Mouse (Mus musculus): ENCODE measurements around the gene Nt5c3.

GRCm38 (mm10) chr6:56832830-56833229 lies 90.9 kb downstream of the Nt5c3 start:
- no peak for TF ChIP-seq MAFK (IDR thresholded peaks at IDR 0.05; ENCODE audit: insufficient read depth, low read depth, low read length)
- TF ChIP-seq ZNF384 (IDR thresholded peaks at IDR 0.05; ENCODE audit: low read depth, low read length), result no peak
- no peak for TF ChIP-seq ZC3H11A (IDR thresholded peaks at IDR 0.05; ENCODE audit: borderline replicate concordance, low read depth, low read length)
- TF ChIP-seq CHD2 (IDR thresholded peaks at IDR 0.05; ENCODE audit: low read depth, low read length), result no peak
- no peak for TF ChIP-seq HCFC1 (IDR thresholded peaks at IDR 0.05; ENCODE audit: borderline replicate concordance, insufficient read depth, low read length)

All from ES-E14 (cell line).